Mouse (Mus musculus): ENCODE measurements around the gene Krtap1-5. TPM values are rescaled to one million over a fixed set of nuclear protein-coding genes. Genes with fewer than 3 reads are reported as not detected.
"Not testable (repeated sequence)": the region's sequence is repeated elsewhere in the genome, so short reads cannot be mapped to it uniquely, and the experiment has no call there.

The Krtap1-5 gene
- not detected in 2 replicates for total RNA-seq (2014; rRNA removed)
- polyA plus RNA-seq (2015; fragmentation: Nextera tagmentation; extraction: Ambion mirVana) = not detected in 2 replicates

DNA sequence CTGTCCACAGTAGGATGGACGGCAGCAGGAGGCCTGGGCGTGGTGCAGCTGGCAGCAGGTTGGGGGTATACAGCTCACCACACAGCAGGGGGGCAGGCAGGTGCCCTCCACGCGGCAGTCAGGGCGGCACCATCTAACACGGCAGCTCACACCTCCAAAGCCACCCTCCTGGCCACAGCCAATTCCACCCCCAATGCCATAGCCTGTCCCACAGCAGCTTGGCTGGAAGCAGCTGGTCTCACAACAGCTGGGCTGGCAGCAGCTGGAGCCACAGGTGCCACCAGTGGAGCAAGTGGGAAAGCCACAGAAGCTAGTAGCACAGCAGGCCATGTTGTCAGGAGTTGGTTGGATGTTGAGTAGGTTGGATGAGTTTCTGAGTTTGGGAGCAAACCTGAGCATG lies at the start of gene Krtap1-5:
TSS of gene Krtap1-5 (minus strand) at position 381 of the 400 bp plus-strand sequence.
- TF ChIP-seq CTCF (IDR thresholded peaks at IDR 0.05; ENCODE audit: low read depth) = no peak

DNA sequence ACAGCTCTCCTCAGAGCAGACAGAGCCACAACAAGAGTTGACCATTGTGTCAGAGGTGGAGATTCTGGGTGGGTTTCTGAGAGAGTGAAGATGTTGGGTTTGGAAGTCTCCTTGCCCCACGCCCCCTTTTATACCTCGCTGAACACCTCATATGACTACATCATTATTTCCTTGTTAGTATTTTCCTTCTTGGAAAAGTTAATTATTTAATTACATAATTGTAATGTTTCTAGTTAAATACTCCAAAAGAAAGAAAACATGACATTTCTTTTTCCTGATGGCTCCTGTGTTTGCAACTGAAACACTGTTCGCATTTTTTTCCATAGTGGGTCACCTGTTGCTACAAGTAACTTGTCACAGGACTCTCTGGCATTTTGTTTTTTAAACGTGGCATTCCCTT lies 47.3 kb upstream of the Krtap1-5 start, which contains the start of gene Krtap4-1:
TSS of gene Krtap4-1 (minus strand) at position 101 of the 400 bp plus-strand sequence.
- TF ChIP-seq CTCF (IDR thresholded peaks at IDR 0.05; ENCODE audit: low read depth) = no peak
- WGBS = 83% methylated on average over 4 of the region's 4 CpGs

More for the DNA sequence above, at the start of gene Krtap1-5:
- Histone ChIP-seq H3K27me3 (ENCODE audit: insufficient read depth, low read length) (no peaks in the 10 kb centered on the region), H3K4me2 (ENCODE audit: low read depth) (no peak within 1 kb of the TSS), H3K4me3 (ENCODE audit: low read depth, low read length) (no peak within 1 kb of the TSS), H3K9me3 (ENCODE audit: low read length) (no peaks in the 10 kb centered on the region), H3K9ac (no peak within 1 kb of the TSS), H3K27ac (ENCODE audit: low read depth, low read length) (no peak within 1 kb of the TSS), H3K36me3 (ENCODE audit: insufficient read depth) (no peaks in the 10 kb centered on the region), H3K4me1 (ENCODE audit: insufficient read depth) (no peaks in the 10 kb centered on the region)
- ATAC-seq = no peak
- DNase-seq = no peak
- WGBS = 88% methylated on average over 6 of the region's 6 CpGs

GRCm38 (mm10) chr11:99620335-99620734 lies 39.5 kb upstream of the Krtap1-5 start, which contains the start of gene Gm11562:
TSS of gene Gm11562 (minus strand) at chr11:99620435.
- no peak within 1 kb of the TSS for H3K9ac ChIP-seq
- DNase-seq = no peak
- no peaks in the 10 kb centered on the region for H3K27me3 ChIP-seq (ENCODE audit: insufficient read depth, low read length)
- no peak within 1 kb of the TSS for H3K27ac ChIP-seq (ENCODE audit: low read depth, low read length)
- H3K36me3 ChIP-seq (ENCODE audit: insufficient read depth) = no peaks in the 10 kb centered on the region
- ATAC-seq = no peak
- H3K9me3 ChIP-seq (ENCODE audit: low read length) = no peaks in the 10 kb centered on the region
- H3K4me3 ChIP-seq (ENCODE audit: low read depth, low read length) = no peak within 1 kb of the TSS
- H3K4me1 ChIP-seq (ENCODE audit: insufficient read depth) = no peaks in the 10 kb centered on the region
- TF ChIP-seq CTCF (IDR thresholded peaks at IDR 0.05; ENCODE audit: low read depth) = no peak
- H3K4me2 ChIP-seq (ENCODE audit: low read depth) = no peak within 1 kb of the TSS
- WGBS = 87% methylated on average over 2 of the region's 2 CpGs

More for the DNA sequence above, 47.3 kb upstream of the Krtap1-5 start, which contains the start of gene Krtap4-1:
- ATAC-seq (no peak), DNase-seq (no peak)
- no peaks in the 10 kb centered on the region for H3K9me3 ChIP-seq (ENCODE audit: low read length)
- no peaks in the 10 kb centered on the region for H3K36me3 ChIP-seq (ENCODE audit: insufficient read depth)
- no peak within 1 kb of the TSS for H3K9ac ChIP-seq
- no peak within 1 kb of the TSS for H3K4me3 ChIP-seq (ENCODE audit: low read depth, low read length)
- H3K4me2 ChIP-seq (ENCODE audit: low read depth) = no peak within 1 kb of the TSS
- H3K27ac ChIP-seq (ENCODE audit: low read depth, low read length) = no peak within 1 kb of the TSS
- H3K4me1 ChIP-seq (ENCODE audit: insufficient read depth) = no peaks in the 10 kb centered on the region
- no peaks in the 10 kb centered on the region for H3K27me3 ChIP-seq (ENCODE audit: insufficient read depth, low read length)

DNA sequence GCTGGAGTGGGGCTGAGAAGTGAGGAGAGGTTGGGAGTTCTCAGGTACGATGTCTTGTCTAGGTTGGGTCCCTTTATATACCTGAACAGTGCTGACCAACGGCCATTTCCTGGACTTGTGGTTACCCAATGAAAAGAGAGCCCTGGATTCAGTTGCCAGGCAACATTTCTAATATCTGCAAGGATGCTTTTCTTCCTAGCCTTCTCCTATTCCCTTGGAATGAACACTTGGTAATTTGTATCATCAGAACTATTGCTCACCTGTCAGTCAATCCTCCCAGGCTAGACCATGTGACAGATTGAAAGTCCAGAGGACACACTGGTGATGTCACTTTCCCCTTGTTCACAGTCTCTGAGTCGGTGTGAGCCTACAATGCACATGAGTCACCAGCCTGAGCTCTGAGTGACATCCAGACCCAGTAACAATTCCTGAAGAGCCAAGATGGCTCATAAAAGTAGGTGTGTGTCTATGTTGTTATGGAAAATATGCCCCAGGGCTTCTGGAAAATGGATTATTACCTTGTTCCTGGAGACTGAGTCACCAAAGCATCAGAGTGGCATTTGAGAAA lies 34.1 kb upstream of the Krtap1-5 start, which contains the start of gene Krtap2-4:
TSS of gene Krtap2-4 (minus strand) at position 51 of the 568 bp plus-strand sequence.
- TF ChIP-seq CTCF (IDR thresholded peaks at IDR 0.05; ENCODE audit: low read depth) = no peak
- ATAC-seq = no peak
- Histone ChIP-seq H3K4me2 (ENCODE audit: low read depth) (no peak within 1 kb of the TSS), H3K4me1 (ENCODE audit: insufficient read depth) (no peaks in the 10 kb centered on the region), H3K9me3 (ENCODE audit: low read length) (no peaks in the 10 kb centered on the region), H3K36me3 (ENCODE audit: insufficient read depth) (no peaks in the 10 kb centered on the region), H3K27ac (ENCODE audit: low read depth, low read length) (no peak within 1 kb of the TSS), H3K27me3 (ENCODE audit: insufficient read depth, low read length) (no peaks in the 10 kb centered on the region), H3K9ac (no peak within 1 kb of the TSS), H3K4me3 (ENCODE audit: low read depth, low read length) (no peak within 1 kb of the TSS)
- DNase-seq = no peak
- WGBS = 57% methylated on average over 3 of the region's 3 CpGs

DNA sequence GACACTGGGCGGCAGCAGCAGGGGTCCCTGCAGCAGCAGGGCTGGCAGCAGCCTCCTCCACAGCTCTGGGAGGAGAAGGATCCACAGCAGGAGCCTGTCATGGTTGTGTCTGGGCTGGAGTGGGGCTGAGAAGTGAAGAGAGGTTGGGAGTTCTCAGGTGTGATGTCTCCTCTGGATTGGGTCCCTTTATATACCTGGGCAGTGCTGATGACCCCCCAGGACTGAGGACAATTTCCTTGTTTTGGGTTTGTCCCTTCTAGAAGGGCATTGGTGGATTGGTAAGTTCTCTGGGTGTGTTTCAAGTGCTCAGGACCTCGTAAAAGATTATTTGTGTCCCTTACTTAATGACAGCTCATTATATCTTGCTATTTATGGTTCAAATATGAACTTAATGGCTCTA lies 29.3 kb upstream of the Krtap1-5 start, which contains the start of gene Gm11937:
TSS of gene Gm11937 (minus strand) at position 101 of the 400 bp plus-strand sequence.
- H3K27ac ChIP-seq (ENCODE audit: low read depth, low read length); ATAC-seq; H3K4me2 ChIP-seq (ENCODE audit: low read depth); H3K4me3 ChIP-seq (ENCODE audit: low read depth, low read length); H3K4me1 ChIP-seq (ENCODE audit: insufficient read depth); H3K36me3 ChIP-seq (ENCODE audit: insufficient read depth); H3K9me3 ChIP-seq (ENCODE audit: low read length); H3K27me3 ChIP-seq (ENCODE audit: insufficient read depth, low read length); H3K9ac ChIP-seq; DNase-seq: not testable (repeated sequence)
- 74% methylated on average over 1 of the region's 2 CpGs for WGBS

DNA sequence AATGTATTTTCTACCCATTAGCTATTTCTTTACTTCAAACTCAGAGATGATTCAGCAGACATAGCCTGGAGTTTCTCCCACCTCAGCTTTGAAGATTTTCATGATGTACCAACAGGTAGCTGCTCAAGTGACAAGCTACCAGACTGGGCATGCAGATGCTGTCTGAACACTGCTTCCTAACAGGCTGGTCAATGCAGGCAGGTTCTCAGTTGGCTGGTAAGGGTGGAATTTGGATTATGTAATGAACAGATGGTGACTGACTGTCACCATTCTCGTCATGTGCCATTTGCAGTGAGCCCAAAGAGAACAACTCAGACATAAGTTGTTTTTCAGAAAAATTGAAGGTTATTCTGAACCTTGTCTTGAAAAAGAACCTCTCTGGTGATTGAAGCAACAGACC lies 28.3 kb upstream of the Krtap1-5 start:
- ATAC-seq = no peak
- Histone ChIP-seq H3K4me3 (ENCODE audit: low read depth, low read length) (no peak overlapping the region), H3K27ac (ENCODE audit: low read depth, low read length) (no peak overlapping the region), H3K27me3 (ENCODE audit: insufficient read depth, low read length) (no peaks in the 10 kb centered on the region), H3K4me2 (ENCODE audit: low read depth) (no peak overlapping the region), H3K9ac (no peak overlapping the region), H3K36me3 (ENCODE audit: insufficient read depth) (no peaks in the 10 kb centered on the region), H3K9me3 (ENCODE audit: low read length) (no peaks in the 10 kb centered on the region), H3K4me1 (ENCODE audit: insufficient read depth) (no peaks in the 10 kb centered on the region)
- 41% methylated on average over 1 of the region's 1 CpGs for WGBS
- DNase-seq = peak; percentile 13
- TF ChIP-seq CTCF (IDR thresholded peaks at IDR 0.05; ENCODE audit: low read depth) = no peak

DNA sequence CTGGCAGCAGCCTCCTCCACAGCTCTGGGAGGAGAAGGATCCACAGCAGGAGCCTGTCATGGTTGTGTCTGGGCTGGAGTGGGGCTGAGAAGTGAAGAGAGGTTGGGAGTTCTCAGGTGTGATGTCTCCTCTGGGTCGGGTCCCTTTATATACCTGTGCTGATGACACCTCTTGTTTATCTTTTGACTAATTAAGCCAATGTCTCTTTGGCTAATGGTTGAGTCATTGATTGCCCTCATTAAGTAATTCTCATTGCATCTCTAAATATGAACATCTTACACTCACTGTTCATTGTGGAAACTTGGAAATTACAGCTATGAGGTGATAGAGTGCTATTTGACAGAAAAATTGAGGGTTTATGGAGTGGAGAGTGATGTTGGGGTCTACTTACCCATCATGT lies 22.4 kb upstream of the Krtap1-5 start, which contains the start of gene Gm11938:
TSS of gene Gm11938 (minus strand) at position 101 of the 400 bp plus-strand sequence.
- WGBS = 92% methylated on average over 1 of the region's 1 CpGs
- not testable (repeated sequence) for DNase-seq; H3K36me3 ChIP-seq (ENCODE audit: insufficient read depth); H3K4me3 ChIP-seq (ENCODE audit: low read depth, low read length); H3K27me3 ChIP-seq (ENCODE audit: insufficient read depth, low read length); ATAC-seq; H3K4me2 ChIP-seq (ENCODE audit: low read depth); H3K9ac ChIP-seq; H3K4me1 ChIP-seq (ENCODE audit: insufficient read depth); H3K9me3 ChIP-seq (ENCODE audit: low read length); H3K27ac ChIP-seq (ENCODE audit: low read depth, low read length)

GRCm38 (mm10) chr11:99597742-99598141 lies 16.9 kb upstream of the Krtap1-5 start, which contains the start of gene Krtap9-3:
TSS of gene Krtap9-3 (minus strand) at chr11:99598105.
- H3K36me3 ChIP-seq (ENCODE audit: insufficient read depth) = not testable (repeated sequence)
- 80% methylated on average over 6 of the region's 6 CpGs for WGBS

More at GRCm38 (mm10) chr11:99597742-99598141, 16.9 kb upstream of the Krtap1-5 start, which contains the start of gene Krtap9-3:
- not testable (repeated sequence) for H3K9me3 ChIP-seq (ENCODE audit: low read length); H3K27ac ChIP-seq (ENCODE audit: low read depth, low read length); H3K27me3 ChIP-seq (ENCODE audit: insufficient read depth, low read length); H3K4me1 ChIP-seq (ENCODE audit: insufficient read depth); H3K4me2 ChIP-seq (ENCODE audit: low read depth); H3K4me3 ChIP-seq (ENCODE audit: low read depth, low read length); ATAC-seq; H3K9ac ChIP-seq; DNase-seq

All from forebrain, postnatal 0 days (tissue).